Mouse (Mus musculus): ENCODE data around the gene Ocel1. TPM values are rescaled to one million over a fixed set of nuclear protein-coding genes. Genes with fewer than 3 reads are reported as not detected.

Ocel1 gene
- polyA plus RNA-seq, 1 experiment from 2014 or later, result 4.7 TPM

- H3K4me3 ChIP-seq (ENCODE audit: low read depth, low read length), result peak within 1 kb of the TSS; percentile 85
- no peaks in the 10 kb centered on the region for H3K9me3 ChIP-seq (replicated peaks; ENCODE audit: control insufficient read depth, low read length)
- 61% methylated on average over 9 of the region's 9 CpGs for WGBS (ENCODE audit: insufficient replicate concordance)
- ATAC-seq (ENCODE audit: low read depth), result no peak
- no peak within 1 kb of the TSS for H3K9ac ChIP-seq (ENCODE audit: low read depth, low read length)
- peak within 1 kb of the TSS; percentile 85 for H3K4me2 ChIP-seq (ENCODE audit: low read depth, low read length)
- peaks cover 14% of the 10 kb centered on the region for H3K4me1 ChIP-seq (ENCODE audit: control insufficient read depth, low read depth, low read length)
- no peaks in the 10 kb centered on the region for H3K27me3 ChIP-seq (ENCODE audit: control insufficient read depth, insufficient read depth, low read depth, low read length)
- peak within 1 kb of the TSS; percentile 42 for H3K27ac ChIP-seq (ENCODE audit: low read length)
- peaks cover 8% of the 10 kb centered on the region; the same call in 1 of the 2 replicates for H3K36me3 ChIP-seq (ENCODE audit: control insufficient read depth, insufficient read depth)
These were observed 24.5 kb downstream of the Ocel1 start, which contains the start of gene Ushbp1 for GRCm38 (mm10) chr8:71395629-71396028. Gene Ushbp1, minus strand, starts transcription at chr8:71395802.

- under 1% methylated on average over 34 of the region's 34 CpGs for WGBS (ENCODE audit: insufficient replicate concordance)
- H3K4me1 ChIP-seq (ENCODE audit: control insufficient read depth, low read depth, low read length), result peaks cover 14% of the 10 kb centered on the region
- no peaks in the 10 kb centered on the region for H3K27me3 ChIP-seq (ENCODE audit: control insufficient read depth, insufficient read depth, low read depth, low read length)
- H3K4me2 ChIP-seq (ENCODE audit: low read depth, low read length), result peak within 1 kb of the TSS; percentile 85
- peak within 1 kb of the TSS; percentile 42 for H3K27ac ChIP-seq (ENCODE audit: low read length)
- peaks cover 8% of the 10 kb centered on the region; the same call in 1 of the 2 replicates for H3K36me3 ChIP-seq (ENCODE audit: control insufficient read depth, insufficient read depth)
- H3K9me3 ChIP-seq (replicated peaks; ENCODE audit: control insufficient read depth, low read length), result no peaks in the 10 kb centered on the region
- ATAC-seq (ENCODE audit: low read depth), result peak; percentile 97
- peak within 1 kb of the TSS; percentile 81 for H3K9ac ChIP-seq (ENCODE audit: low read depth, low read length)
- peak within 1 kb of the TSS; percentile 85 for H3K4me3 ChIP-seq (ENCODE audit: low read depth, low read length)
These were observed 25.7 kb downstream of the Ocel1 start, which contains the start of gene Babam1 for GRCm38 (mm10) chr8:71396639-71397305. Gene Babam1, plus strand, starts transcription at chr8:71396861.

GRCm38 (mm10) chr8:71397701-71398100 is 26.6 kb downstream of the Ocel1 start:
- 69% methylated on average over 12 of the region's 12 CpGs for WGBS (ENCODE audit: insufficient replicate concordance)
- peaks cover 14% of the 10 kb centered on the region for H3K4me1 ChIP-seq (ENCODE audit: control insufficient read depth, low read depth, low read length)
- H3K36me3 ChIP-seq (ENCODE audit: control insufficient read depth, insufficient read depth), result peaks cover 8% of the 10 kb centered on the region; the same call in 1 of the 2 replicates
- no peaks in the 10 kb centered on the region for H3K27me3 ChIP-seq (ENCODE audit: control insufficient read depth, insufficient read depth, low read depth, low read length)
- H3K4me3 ChIP-seq (ENCODE audit: low read depth, low read length), result peak overlapping the region; percentile 85
- H3K9me3 ChIP-seq (replicated peaks; ENCODE audit: control insufficient read depth, low read length), result no peaks in the 10 kb centered on the region
- no peak overlapping the region for H3K27ac ChIP-seq (ENCODE audit: low read length)
- peak overlapping the region; percentile 85 for H3K4me2 ChIP-seq (ENCODE audit: low read depth, low read length)
- H3K9ac ChIP-seq (ENCODE audit: low read depth, low read length), result peak overlapping the region; percentile 81
- ATAC-seq (ENCODE audit: low read depth), result no peak

GRCm38 (mm10) chr8:71400826-71401225 is 29.7 kb downstream of the Ocel1 start:
- H3K27ac ChIP-seq (ENCODE audit: low read length), result no peak overlapping the region
- H3K4me3 ChIP-seq (ENCODE audit: low read depth, low read length), result no peak overlapping the region
- no peak for ATAC-seq (ENCODE audit: low read depth)
- peaks cover 23% of the 10 kb centered on the region for H3K4me1 ChIP-seq (ENCODE audit: control insufficient read depth, low read depth, low read length)
- 74% methylated on average over 2 of the region's 2 CpGs for WGBS (ENCODE audit: insufficient replicate concordance)
- no peaks in the 10 kb centered on the region for H3K27me3 ChIP-seq (ENCODE audit: control insufficient read depth, insufficient read depth, low read depth, low read length)
- peaks cover 8% of the 10 kb centered on the region; the same call in 1 of the 2 replicates for H3K36me3 ChIP-seq (ENCODE audit: control insufficient read depth, insufficient read depth)
- no peak overlapping the region for H3K9ac ChIP-seq (ENCODE audit: low read depth, low read length)
- H3K9me3 ChIP-seq (replicated peaks; ENCODE audit: control insufficient read depth, low read length), result no peaks in the 10 kb centered on the region
- no peak overlapping the region for H3K4me2 ChIP-seq (ENCODE audit: low read depth, low read length)

GRCm38 (mm10) chr8:71401454-71401853 is 30.4 kb downstream of the Ocel1 start:
- H3K4me3 ChIP-seq (ENCODE audit: low read depth, low read length), result no peak overlapping the region
- no peak overlapping the region for H3K27ac ChIP-seq (ENCODE audit: low read length)
- H3K36me3 ChIP-seq (ENCODE audit: control insufficient read depth, insufficient read depth), result peaks cover 8% of the 10 kb centered on the region; the same call in 1 of the 2 replicates
- no peaks in the 10 kb centered on the region for H3K9me3 ChIP-seq (replicated peaks; ENCODE audit: control insufficient read depth, low read length)
- H3K4me2 ChIP-seq (ENCODE audit: low read depth, low read length), result no peak overlapping the region
- no peak overlapping the region for H3K9ac ChIP-seq (ENCODE audit: low read depth, low read length)
- H3K4me1 ChIP-seq (ENCODE audit: control insufficient read depth, low read depth, low read length), result peaks cover 18% of the 10 kb centered on the region
- H3K27me3 ChIP-seq (ENCODE audit: control insufficient read depth, insufficient read depth, low read depth, low read length), result no peaks in the 10 kb centered on the region
- no peak for ATAC-seq (ENCODE audit: low read depth)

- Histone ChIP-seq H3K4me2 (ENCODE audit: low read depth, low read length) (no peak overlapping the region), H3K36me3 (ENCODE audit: control insufficient read depth, insufficient read depth) (peaks cover 14% of the 10 kb centered on the region), H3K27ac (ENCODE audit: low read length) (no peak overlapping the region), H3K27me3 (ENCODE audit: control insufficient read depth, insufficient read depth, low read depth, low read length) (no peaks in the 10 kb centered on the region), H3K4me1 (ENCODE audit: control insufficient read depth, low read depth, low read length) (peaks cover 24% of the 10 kb centered on the region), H3K9me3 (replicated peaks; ENCODE audit: control insufficient read depth, low read length) (no peaks in the 10 kb centered on the region), H3K4me3 (ENCODE audit: low read depth, low read length) (no peak overlapping the region), H3K9ac (ENCODE audit: low read depth, low read length) (no peak overlapping the region)
- WGBS (ENCODE audit: insufficient replicate concordance), result 83% methylated on average over 9 of the region's 9 CpGs
- ATAC-seq (ENCODE audit: low read depth), result no peak
These were observed 31.4 kb downstream of the Ocel1 start for GRCm38 (mm10) chr8:71402446-71402964.

- H3K4me1 ChIP-seq (ENCODE audit: control insufficient read depth, low read depth, low read length), result peaks cover 21% of the 10 kb centered on the region
- H3K9me3 ChIP-seq (replicated peaks; ENCODE audit: control insufficient read depth, low read length), result no peaks in the 10 kb centered on the region
- H3K36me3 ChIP-seq (ENCODE audit: control insufficient read depth, insufficient read depth), result peaks cover 21% of the 10 kb centered on the region
- no peak for ATAC-seq (ENCODE audit: low read depth)
- 73% methylated on average over 6 of the region's 6 CpGs for WGBS (ENCODE audit: insufficient replicate concordance)
- no peak overlapping the region for H3K4me3 ChIP-seq (ENCODE audit: low read depth, low read length)
- no peak overlapping the region for H3K27ac ChIP-seq (ENCODE audit: low read length)
- no peak overlapping the region for H3K9ac ChIP-seq (ENCODE audit: low read depth, low read length)
- H3K4me2 ChIP-seq (ENCODE audit: low read depth, low read length), result no peak overlapping the region
- H3K27me3 ChIP-seq (ENCODE audit: control insufficient read depth, insufficient read depth, low read depth, low read length), result no peaks in the 10 kb centered on the region
These were observed 32.2 kb downstream of the Ocel1 start for GRCm38 (mm10) chr8:71403107-71403885.

- Histone ChIP-seq H3K27me3 (ENCODE audit: control insufficient read depth, insufficient read depth, low read depth, low read length) (no peaks in the 10 kb centered on the region), H3K9me3 (replicated peaks; ENCODE audit: control insufficient read depth, low read length) (no peaks in the 10 kb centered on the region), H3K27ac (ENCODE audit: low read length) (no peak overlapping the region), H3K4me3 (ENCODE audit: low read depth, low read length) (no peak overlapping the region), H3K4me1 (ENCODE audit: control insufficient read depth, low read depth, low read length) (peaks cover 21% of the 10 kb centered on the region), H3K9ac (ENCODE audit: low read depth, low read length) (no peak overlapping the region), H3K36me3 (ENCODE audit: control insufficient read depth, insufficient read depth) (peaks cover 24% of the 10 kb centered on the region), H3K4me2 (ENCODE audit: low read depth, low read length) (no peak overlapping the region)
- WGBS (ENCODE audit: insufficient replicate concordance), result 63% methylated on average over 8 of the region's 8 CpGs
- no peak for ATAC-seq (ENCODE audit: low read depth)
These were observed 32.9 kb downstream of the Ocel1 start for GRCm38 (mm10) chr8:71404011-71404410.

Data from liver, embryonic 16.5 days (tissue).